Mouse (Mus musculus) thymus, postnatal 4 days (tissue): ENCODE results near the gene Mgat4b.

Source experiments
- DNase-seq: peaks from one replicate; pipeline ENCODE4 v3.0.0; 2021

Mgat4b gene

DNA sequence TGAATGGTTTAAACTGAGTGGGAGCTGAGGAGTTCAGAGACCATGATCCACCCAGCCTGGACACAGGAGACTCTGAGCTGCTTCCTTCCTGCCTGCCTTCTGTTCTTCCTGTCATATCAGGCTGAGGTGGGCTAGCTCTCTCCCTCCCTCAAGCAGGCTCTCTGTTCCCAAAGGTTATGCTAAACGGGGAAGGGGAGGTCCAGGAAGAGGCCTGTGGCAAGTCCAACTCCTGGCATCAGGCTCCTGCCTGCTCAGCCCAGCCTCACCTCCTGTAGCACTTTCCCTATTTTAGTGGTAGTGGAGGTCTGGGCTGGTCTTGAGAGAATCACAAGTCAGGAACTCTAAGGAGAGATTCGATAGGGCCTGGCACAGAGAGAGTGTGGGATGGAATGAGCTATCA is 15.7 kb downstream of the Mgat4b start:
- no peak for DNase-seq

DNA sequence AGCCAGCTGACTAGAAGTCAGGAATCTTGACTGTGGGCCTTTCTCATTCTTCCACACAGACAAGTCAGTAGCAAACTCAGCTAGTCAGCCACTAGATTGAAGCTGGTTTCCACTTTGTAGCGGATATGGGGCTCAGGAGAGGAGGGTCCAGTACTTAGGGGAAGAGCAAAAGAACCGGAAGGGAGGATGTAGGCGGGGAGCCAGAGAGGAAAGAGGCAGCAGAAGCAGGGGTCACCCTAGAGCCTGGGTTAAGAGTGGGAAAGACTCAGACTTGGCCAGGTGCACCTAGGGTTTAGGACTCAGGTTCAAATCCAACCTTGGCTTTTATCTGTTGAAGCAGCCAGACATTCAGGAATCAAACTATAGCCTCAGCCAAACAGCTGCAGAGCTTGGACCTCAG is 16.5 kb downstream of the Mgat4b start:
- DNase-seq = no peak

DNA sequence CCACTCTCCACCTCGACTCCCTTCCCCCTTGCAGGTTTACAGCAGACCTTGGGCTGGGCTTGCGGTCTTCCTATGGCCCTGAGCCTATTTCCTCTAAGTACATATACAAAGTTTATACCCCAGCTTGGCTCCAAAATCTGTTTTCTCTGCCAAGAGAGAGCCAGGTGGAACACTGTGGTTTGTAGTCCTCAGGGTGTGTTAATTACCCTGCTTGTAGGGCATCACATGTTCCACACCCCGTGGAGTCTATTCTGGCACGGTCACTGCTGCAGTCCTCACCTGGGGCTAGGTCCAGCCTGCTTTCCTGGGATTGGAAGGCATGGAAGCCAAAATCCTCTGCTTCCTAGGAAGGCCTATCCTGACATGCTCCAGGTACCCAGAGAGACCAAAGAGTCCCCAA is 17.0 kb downstream of the Mgat4b start:
- no peak for DNase-seq

DNA sequence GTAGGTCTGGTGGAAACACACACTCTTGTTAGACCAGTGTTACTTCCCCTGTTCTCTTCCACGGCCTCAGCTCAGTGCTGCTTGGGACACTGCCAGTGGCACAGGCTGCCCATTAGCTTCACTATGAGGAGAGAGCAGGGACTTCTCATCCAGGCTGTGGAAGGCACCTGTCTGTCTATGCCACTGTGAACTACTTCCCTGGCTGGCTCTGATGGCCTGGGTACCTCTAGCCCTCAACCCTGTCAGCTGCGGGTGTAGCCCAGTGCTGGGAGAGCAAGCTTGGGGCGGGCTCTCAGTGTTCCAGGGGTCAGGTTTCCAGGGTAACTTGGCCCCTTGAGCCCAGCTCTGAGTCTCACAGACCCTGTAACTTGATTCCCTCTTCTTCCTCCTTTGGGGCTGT is 18.1 kb downstream of the Mgat4b start:
- no peak for DNase-seq

DNA sequence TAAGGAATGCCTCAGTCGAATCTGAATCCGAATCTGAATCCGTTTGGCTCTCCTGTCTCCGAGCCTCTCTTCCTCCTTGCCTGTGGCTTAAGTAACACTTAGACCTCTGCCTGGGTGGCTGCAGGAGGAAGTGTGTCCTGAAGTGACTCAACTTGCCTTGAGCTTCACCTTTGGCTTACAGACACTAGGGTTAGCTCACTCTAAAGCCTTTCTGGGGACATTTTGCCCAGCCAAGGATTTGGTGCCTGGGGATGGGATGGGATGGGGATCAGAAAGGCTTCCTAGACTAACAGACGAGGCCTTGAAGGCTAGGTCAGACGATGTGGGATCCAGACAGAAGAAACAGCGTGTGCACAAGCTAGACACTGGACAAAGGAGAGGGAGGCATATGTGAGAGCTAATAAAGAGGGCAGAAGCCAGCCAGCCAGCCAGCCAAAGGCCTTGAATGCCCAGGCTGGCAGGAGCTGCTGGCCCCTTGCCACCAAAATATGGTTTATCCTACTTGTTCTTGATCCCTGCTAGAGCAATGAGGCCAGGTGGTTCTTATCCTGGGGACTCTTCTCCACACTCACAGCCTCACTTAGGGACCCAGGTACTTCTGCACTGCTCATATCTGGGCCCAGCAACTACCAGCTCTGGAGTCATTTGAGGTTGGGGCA is 18.7 kb downstream of the Mgat4b start:
- no peak for DNase-seq

DNA sequence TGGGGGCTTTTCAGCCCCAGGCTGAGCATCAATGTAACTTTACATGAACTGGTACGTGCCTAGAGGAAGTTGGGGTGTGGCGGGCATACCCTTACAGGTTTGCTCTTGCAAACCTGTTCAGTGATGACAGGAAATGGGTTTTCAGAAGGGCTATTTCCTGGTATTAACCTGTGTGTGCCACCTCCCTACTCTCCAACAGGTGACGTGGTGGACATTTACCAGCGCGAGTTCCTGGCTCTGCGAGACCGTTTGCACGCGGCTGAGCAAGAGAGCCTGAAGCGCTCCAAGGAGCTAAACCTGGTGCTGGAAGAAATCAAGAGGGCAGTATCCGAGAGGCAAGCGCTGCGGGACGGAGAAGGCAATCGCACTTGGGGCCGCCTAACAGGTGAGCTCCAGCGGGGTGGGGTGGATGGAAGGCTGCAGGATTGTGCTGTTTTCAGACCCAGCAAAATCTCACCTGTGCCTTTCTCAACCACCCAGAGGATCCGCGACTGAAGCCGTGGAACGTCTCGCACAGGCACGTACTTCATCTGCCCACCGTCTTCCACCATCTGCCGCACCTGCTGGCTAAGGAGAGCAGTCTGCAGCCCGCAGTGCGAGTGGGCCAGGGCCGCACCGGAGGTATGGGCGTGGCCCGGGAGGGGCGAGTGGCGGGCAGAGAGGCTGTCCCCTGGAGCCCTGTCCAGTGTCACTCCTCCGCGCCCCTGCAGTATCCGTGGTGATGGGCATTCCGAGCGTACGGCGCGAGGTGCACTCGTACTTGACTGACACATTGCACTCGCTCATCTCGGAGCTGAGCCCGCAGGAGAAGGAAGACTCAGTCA is 20.0 kb downstream of the Mgat4b start:
- DNase-seq = no peak

DNA sequence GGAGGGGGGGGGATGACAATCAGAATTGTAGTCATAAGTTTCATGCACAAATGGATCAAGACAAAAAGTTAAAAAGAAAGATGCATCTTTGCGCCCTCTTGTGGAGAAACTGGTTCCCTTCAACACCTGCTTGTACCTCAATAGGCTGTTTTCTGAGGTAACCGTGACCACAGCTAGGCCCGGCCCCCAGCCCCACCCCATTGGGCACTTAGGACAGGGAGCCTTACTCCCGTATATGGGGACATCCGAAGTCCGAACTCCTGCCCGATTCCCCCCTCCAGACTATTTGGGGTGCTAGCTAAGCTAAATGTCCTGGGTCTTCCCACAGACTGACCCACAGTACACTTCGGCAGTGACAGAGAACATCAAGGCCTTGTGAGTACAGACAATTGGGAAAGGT is 20.7 kb downstream of the Mgat4b start:
- DNase-seq = peak; percentile 69

DNA sequence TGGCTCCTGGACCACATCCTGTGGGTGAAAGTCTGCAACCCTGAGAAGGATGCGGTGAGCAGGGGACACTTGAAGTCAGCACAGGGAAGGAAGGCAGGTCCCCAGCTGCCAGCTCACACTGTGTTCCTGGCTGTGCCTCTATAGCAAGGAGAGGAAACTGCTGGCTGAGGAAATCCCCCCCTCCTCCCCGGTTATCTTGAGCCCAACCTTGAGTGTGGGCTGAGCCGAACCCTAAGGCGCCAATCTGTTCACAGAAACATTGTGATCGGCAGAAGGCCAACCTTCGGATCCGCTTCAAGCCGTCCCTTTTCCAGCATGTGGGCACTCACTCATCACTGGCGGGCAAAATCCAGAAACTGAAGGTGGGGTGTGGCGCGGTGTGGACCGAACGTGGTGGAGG is 22.3 kb downstream of the Mgat4b start:
- DNase-seq = no peak

DNA sequence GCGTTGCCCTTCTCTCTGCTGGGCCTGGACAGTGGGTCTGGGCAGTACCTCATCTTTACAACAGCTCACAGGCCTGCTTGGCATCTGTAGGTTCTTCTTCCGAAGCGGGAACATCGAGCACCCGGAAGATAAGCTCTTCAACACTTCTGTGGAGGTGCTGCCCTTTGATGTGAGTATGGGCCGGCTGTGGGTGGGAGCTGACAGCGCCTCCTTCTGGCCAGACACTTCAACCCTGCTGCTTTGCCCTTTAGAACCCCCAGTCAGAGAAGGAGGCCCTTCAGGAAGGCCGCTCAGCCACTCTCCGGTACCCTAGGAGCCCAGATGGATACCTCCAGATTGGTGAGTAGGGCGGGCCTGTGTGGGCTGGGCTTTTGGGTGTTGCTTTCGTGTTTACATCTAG is 23.3 kb downstream of the Mgat4b start:
- DNase-seq = peak; percentile 69

DNA sequence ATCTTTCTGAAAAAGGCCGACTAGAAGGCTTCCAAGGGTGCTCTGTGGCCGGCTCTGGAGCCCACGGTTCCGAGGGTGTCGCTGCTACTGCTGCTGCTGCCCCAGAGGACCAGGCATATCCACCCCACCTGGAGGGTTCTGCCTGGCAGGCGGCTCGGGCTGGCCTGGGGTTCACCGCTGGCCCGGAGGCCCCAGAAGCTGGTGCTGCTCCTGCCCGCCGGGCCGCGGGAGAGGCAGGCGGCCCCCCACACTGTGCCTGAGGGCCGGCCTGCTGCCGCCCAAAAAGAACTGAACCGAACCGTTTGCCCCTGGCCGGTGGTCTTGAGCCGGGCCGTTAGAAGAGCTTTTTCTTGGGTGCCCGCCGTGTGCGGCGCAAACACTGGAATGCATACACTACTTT is 23.9 kb downstream of the Mgat4b start:
- no peak for DNase-seq

DNA sequence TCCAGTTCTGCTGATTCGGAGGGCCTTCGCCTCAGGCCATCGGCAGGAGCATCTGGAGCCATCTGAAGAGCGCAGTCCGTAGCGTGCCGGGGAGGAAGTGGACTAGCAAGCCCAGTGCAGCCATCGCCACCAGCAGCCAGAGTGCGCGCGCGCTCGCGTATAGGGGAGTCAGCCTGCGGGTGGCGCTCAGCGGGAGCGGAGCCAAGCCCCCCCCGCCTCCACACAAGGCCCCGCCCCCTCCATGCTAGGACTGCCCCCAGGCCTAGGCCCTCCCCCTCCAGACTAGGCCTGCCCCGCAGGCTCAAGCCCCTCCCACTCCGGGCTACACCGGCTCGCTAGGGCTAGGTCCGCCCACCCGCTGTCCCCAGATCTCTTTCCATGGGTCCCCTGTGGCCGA is 25.8 kb downstream of the Mgat4b start:
- DNase-seq = peak; percentile 97

DNA sequence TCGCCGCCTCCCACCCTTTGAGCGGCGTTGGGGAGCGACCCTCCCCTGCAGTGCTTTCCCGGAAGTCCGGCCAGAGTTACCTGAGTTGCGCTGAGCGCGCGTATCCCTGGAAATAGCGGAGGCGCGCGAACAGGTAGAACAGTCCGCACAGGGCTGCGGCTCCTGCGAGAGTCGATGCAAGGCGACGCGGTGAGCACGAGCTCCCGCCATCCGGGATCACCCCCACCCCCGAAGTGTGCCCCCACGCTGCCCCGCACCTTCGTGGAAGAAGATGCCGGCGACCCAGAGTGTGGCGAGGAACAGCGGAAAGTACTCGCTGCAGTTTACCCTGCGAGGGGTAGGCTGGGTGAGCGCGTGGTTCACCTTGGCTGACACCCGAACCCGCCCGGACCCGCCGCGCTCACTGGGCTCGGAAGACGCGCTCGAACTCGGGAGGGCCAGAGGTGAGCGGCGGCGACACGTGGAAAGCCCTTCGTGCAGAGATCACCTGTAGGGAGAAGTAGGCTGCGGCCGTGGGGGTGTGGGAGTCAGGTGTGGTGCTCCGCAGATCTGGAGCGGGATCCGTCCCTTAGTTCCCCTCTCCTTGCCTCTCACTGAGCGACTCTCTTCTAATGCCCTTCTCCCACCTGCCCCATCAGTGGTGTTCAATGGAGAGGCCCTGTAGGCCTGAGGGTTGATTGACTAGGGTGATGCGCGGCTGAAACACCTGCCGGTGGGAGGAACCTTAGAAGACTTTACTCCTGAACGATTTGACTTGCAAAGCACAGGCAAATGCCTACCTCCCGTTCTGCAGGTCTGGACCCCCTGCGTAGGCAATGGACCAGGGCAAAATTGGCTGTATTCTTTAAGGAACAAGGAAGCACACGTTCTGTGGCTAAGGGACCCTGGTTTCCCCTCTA is 26.5 kb downstream of the Mgat4b start:
- DNase-seq = no peak

DNA sequence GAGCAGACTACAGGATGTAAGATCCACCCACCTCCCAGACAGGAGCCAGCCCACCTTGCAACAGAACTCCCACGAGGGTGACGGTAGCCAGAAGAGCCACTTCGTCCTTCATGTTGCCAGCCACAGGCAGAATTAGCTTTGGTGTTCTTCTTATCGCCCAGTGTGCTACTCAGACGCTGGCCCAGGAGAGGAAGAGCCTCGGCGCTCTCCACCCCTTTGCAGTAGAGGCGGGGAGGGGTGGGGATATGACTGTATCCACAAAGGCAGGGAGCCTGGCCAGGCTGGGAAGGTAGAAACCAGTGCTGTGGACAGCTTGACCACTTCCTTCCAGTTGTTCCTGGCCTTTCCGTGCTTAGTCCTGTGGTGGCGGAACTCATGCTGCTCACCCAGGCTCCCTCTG is 27.6 kb downstream of the Mgat4b start, which contains the start of gene Ltc4s:
Gene Ltc4s, minus strand, starts transcription at position 293 of the 400 bp plus-strand sequence.
- no peak for DNase-seq

DNA sequence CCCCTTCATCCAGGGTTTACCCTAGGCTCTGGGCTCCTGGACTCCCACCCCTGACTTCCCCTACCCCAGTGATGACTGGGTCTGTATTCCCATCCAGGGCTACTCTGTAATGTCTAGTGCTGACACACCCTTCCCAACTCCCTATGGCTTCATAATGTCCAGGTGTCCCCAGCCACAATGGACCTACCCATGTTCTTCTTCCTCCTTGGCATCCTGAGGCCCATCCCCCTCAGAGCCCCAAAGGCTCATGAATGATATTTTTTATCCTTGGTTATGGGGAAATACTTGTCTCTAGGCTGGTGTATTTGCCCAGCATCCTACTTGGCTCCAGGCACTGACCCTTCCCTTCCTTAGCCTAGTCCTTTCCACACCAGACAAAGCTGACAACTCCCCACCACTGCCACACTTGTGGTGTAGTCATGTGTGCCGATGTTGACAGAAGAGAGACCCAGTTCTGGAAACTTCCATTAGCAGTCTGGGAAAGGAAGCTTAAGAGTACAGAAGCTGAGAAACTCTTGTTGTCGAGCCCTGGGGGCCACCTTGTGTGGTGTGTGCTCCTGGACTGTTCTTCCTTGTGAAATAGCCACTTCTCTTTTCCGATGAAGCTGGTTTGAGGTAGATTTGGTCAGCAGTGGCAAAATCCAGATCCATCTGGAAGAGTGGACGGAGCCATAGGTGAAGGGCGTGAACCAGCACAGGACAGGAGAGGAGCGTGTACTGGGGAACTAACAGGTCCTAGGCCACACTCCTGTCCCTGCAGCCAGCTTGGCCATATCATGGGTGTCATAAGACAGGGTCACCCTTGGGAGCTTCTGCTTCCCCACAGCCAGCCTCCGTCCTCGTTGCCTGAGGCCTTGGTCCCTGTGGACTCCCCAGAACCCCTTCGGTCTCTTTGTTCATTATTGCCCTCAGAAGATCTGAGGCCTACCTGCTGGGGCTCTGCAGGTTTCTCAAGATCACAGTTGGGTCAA is 28.4 kb downstream of the Mgat4b start:
- no peak for DNase-seq

DNA sequence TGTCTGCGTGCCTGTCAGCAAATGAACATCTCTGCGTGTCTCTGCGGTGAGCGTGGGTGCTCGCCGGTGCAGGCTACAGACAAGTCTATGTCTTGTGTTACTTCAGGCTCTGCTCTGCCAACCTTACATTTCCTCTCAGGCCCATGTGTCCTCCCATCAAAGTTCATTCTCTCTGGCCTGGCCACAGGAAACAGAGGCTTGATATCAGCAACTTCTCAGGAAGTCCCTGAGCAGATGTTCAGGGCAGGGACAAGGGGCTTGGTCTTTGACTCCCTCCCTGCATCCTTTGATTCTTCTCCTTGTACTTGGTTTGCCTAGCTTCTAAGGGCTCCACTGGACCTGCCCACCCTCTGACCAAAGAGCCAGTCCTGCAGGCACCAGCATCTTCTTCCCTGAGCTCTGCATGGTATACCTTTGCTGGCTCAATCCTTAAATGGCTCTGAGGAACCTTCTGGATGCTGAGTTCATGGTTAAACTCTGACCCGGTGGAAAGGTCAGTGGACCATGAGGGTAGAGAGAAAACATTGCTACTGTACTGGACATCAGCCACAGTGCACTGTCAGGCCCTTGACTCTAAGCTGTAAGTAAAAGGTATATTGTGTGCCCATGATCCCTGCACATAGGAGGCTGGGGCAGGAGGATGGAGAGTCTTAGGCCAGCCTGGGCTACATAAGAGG is 29.7 kb downstream of the Mgat4b start:
- DNase-seq = no peak

DNA sequence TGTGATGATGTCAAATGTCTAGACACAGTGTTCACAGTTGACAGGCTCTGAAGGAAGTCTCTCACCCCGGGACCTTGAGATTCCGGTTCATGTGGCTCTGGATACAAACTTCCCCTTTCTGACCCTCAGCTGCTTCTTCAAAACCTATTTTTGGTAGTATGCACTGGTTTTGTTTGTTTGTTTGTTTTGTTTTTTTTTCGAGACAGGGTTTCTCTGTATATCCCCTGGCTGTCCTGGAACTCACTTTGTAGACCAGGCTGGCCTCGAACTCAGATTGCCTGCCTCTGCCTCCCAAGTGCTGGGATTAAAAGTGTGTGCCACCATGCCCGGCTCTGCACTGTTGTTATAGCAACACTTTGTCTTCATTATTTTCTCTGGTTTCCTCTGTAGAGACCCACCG is 33.2 kb downstream of the Mgat4b start:
- no peak for DNase-seq

DNA sequence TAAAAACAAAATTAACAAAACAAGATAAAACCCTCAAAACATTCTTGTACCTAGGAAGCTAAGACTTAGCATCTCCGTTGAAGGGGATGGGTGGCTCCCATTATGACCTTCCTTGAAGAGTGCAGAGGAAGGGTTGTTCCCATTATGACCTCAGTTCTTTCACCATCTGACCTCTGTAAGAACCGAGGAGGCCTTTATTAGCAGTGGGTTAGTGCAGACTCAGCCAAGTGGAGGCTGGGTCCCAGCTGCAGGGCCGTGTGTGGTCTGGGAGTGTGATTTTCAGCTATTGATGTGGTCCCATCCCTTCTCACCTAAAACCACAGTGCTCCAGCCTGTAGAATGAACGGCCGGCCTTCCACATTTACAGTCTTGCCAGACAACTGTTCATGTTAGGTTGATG is 34.6 kb downstream of the Mgat4b start:
- no peak for DNase-seq

DNA sequence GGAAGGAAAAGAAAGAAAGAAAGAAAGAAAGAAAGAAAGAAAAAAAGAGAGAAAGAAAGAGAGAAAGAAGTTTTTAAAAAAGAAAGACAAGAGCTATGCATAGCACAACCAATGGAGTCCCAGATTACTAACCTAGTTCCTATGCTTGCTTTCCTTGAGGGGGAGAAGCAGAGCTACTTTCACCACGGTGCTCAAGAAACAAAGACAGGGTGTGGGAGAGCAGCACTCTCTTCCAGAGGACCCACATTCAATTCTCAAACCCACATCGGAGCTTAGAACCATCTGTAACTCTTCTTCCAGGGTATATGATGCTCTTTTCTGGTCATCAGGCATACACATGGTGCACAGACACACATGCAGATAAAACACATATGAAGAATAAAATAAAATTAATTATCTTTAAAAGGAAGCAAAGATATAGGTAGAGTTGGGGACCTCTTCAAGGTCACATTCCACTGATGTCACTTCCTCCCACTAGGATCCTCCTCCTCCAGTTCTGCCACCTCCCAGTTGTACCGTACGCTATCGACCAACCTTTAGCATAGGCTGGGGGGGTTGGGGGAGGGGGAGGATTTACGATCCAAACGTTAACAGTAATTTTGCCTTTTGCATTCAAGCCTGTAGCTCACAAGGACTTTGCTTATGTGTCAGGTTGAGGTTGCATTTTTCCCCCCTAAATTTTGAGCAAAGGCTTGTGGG is 37.9 kb downstream of the Mgat4b start:
- DNase-seq = no peak

DNA sequence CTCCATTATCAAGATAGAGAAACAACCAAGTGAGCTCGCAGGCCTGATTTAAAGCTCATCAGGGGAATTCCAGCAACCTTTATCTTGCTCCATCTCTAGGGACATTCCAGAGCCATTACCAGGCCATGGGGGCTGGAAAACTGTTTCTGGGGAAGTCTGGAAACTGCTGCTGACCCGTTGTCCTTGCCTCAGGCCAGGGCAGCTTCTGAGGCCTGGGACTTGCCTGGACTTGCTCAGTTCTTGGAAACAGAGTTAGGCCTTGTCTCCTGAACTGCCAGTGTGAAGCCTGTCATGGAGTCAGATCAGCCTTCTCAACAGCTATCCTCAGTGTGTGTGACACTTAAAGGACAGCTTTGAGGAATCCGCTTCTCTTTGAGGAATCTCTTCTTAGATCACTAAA is 41.5 kb downstream of the Mgat4b start:
- no peak for DNase-seq

DNA sequence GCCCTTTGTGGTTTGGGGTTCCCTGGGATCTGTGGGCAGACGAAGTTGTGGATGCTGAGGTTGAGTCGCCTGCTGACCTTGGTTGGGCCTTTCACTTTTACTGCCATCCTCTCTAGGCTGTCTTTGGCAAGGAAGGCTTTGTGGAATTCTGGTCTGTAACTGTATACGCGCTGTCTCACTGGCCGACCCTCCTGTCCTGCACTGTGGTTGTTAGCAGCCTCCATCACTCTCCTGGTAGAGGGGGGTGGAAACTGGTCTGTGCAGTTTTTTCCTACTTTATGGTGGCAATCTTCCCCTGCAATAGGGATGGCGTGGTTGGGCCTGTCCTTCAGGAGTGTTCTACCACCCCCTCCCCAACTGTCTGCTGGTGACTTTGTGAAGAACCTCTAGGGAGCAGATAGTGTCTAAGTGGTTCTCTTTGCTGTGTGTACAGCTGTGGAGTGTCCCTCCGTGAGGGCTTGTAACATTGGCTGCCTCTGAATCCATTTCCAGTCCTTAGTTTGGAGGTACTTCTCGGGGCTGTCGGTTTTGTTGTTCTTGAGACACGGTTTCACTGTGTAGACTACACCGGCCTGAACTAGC is 42.1 kb downstream of the Mgat4b start:
- DNase-seq = no peak

DNA sequence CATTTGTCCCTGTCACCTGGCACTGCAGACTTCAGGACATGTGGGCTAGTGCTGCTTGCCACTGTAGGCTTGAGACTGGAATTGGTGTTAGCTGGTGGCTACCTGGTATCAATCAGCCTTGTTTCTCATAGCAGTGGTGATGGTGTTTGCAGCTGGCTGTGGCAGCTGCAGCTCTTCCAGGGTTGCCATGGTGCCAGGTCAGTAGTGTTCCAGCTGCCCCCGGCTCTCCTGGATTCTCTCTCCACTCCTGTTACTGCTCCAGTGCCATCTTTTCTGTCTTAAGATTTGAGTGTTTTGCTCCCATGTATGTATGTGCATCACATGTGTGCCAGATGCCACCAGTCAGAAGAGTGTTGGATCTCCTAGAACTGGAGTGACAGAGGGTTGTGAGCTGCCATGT is 42.7 kb downstream of the Mgat4b start:
- no peak for DNase-seq
